Mouse (Mus musculus): ENCODE data around the gene Chd5. TPM values are rescaled to one million over a fixed set of nuclear protein-coding genes. Genes with fewer than 3 reads are reported as not detected.
A peak's percentile ranks its signal among the peaks of the same experiment; 100 is the strongest.

Chd5 gene
- total and polyA plus RNA-seq, 2 experiments from 2014 or later: 0.03 to 0.11 TPM

- H3K4me3 ChIP-seq (ENCODE audit: low read depth, low read length): peak within 1 kb of the TSS; percentile 53
- ATAC-seq (ENCODE audit: insufficient read depth, low read depth) (peak; percentile 81), DNase-seq (ENCODE audit: low spot score) (peak; percentile 79)
- no peaks in the 10 kb centered on the region for H3K36me3 ChIP-seq (replicated peaks; ENCODE audit: control insufficient read depth, insufficient read depth, low read length)
- H3K27ac ChIP-seq (ENCODE audit: low read depth): peak within 1 kb of the TSS; percentile 99
- peaks cover 19% of the 10 kb centered on the region for H3K27me3 ChIP-seq (ENCODE audit: control insufficient read depth, insufficient read depth, low read length)
- WGBS: 2% methylated on average over 26 of the region's 26 CpGs
- H3K4me2 ChIP-seq (ENCODE audit: low read depth, low read length): peak within 1 kb of the TSS; percentile 76
- H3K9ac ChIP-seq (replicated peaks; ENCODE audit: low read depth, low read length): peak within 1 kb of the TSS; percentile 58
- H3K9me3 ChIP-seq (replicated peaks; ENCODE audit: control insufficient read depth, low read length): no peaks in the 10 kb centered on the region
- peaks cover 19% of the 10 kb centered on the region; the same call in 1 of the 2 replicates for H3K4me1 ChIP-seq (ENCODE audit: control insufficient read depth, insufficient read depth)
- peak; percentile 53 for TF ChIP-seq CTCF (IDR thresholded peaks at IDR 0.05; ENCODE audit: low read depth)
- no peak for TF ChIP-seq EP300 (IDR thresholded peaks at IDR 0.05; ENCODE audit: low read depth)
Measured at GRCm38 (mm10) chr4:152318517-152319234, 19.8 kb upstream of the Chd5 start, which contains the start of gene Rnf207. Rnf207 (minus strand) TSS chr4:152318993.

- Histone ChIP-seq H3K4me3 (ENCODE audit: low read depth, low read length) (no peak overlapping the region), H3K4me2 (ENCODE audit: low read depth, low read length) (no peak overlapping the region), H3K27ac (ENCODE audit: low read depth) (no peak overlapping the region), H3K4me1 (ENCODE audit: control insufficient read depth, insufficient read depth) (peaks cover 5% of the 10 kb centered on the region), H3K36me3 (replicated peaks; ENCODE audit: control insufficient read depth, insufficient read depth, low read length) (no peaks in the 10 kb centered on the region), H3K27me3 (ENCODE audit: control insufficient read depth, insufficient read depth, low read length) (no peaks in the 10 kb centered on the region), H3K9ac (replicated peaks; ENCODE audit: low read depth, low read length) (no peak overlapping the region; the same call in 1 of the 2 replicates), H3K9me3 (replicated peaks; ENCODE audit: control insufficient read depth, low read length) (no peaks in the 10 kb centered on the region)
- DNase-seq (ENCODE audit: low spot score) (no peak), ATAC-seq (ENCODE audit: insufficient read depth, low read depth) (no peak)
- TF ChIP-seq EP300 (IDR thresholded peaks at IDR 0.05; ENCODE audit: low read depth): no peak
- TF ChIP-seq CTCF (IDR thresholded peaks at IDR 0.05; ENCODE audit: low read depth): no peak
- 62% methylated on average over 5 of the region's 5 CpGs for WGBS
Measured at GRCm38 (mm10) chr4:152321464-152321863, 17.0 kb upstream of the Chd5 start.

DNA sequence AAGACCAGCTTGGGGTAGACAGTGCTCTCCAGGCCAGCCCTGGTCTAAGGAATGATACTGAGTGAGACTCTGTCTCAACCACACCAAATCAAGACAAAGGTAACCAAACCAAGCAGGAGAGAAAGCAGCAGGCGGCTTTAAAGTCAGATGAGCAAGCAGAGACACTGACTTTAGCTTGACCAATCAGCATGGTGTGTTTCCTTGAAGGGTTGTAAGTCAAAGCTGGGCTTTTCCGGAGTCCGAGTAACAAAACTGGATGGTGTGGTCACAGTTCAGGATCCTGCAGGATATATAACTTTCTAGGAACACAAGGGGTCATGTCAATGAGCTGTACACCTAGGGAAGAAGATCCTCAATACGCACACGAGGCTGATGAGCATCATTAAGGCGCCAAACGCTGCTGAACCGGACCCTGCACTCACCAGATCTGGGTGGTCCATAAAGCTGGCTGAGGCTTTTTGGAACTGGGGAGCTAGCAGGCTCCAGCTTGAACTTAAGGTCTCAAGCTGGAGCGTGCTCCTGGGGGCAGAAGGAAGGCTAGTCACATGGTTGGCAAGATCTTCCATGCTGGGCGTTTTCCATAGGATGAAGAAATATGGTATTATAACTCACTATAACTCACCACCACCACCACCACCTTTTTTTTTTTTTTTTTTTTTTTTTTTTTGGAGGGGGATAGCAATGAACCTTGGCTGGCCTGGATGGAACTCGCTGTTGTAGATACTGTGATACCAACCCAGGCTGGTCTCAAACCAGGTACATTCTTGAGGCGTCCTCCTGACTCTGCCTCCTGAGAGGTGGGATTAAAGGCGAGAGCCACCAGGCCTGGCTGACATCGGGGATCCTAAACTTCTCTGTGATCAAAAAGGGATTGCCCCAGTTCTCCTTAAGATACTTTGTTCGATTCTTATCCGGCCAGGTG lies 13.5 kb upstream of the Chd5 start:
- peak overlapping the region; percentile 96 for H3K4me3 ChIP-seq (ENCODE audit: low read depth, low read length)
- 0 out of 2 replicates have a peak overlapping the region, but pooled peaks have one; percentile 11 for H3K27ac ChIP-seq (ENCODE audit: low read depth)
- 49% methylated on average over 16 of the region's 16 CpGs for WGBS

DNA sequence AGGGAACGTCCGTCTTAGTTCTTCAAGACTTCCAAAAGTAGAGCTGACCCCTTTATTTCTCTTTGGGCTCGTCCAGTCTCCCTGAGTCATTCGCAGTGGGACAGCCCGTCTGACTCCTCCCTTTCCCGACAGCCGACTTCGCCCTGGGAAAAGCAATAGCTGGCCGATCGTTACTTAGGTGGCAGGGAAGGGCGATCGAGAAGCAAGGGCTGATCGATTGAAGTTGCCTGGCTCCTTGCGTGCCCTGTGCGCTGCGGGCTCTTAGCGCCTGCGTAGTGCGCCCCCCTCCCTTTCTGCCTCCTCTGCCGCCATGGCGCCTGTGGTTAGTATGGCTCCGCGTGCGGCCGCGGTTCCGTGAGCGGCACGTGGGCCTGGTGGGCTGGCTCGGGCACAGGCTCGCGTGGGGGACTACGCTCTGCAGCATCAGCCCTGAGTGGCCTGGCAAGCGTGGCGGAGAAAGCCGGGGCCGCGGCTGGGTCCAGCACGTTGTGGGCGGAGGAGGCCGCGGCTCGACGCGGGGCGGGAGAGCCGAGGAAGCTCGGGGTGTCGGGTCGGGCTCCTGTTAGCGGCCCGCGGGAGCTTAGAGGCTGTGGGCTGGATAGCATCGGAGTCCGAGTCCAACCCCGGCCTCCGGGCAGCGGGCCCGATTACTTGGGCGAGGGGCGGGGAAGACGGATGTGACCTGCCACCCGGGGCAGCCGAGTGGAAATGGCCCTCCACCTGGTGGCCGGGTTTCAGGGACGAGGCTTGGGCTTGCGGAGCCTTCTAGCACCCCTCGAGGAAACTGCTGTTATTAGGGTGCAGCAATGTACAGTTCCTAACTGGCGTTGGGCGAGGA lies 12.7 kb upstream of the Chd5 start, which contains the start of gene Rpl22:
Rpl22 (plus strand) TSS at position 169 of the 838 bp plus-strand sequence.
- peak; percentile 67; the same call in 1 of the 2 replicates for TF ChIP-seq EP300 (IDR thresholded peaks at IDR 0.05; ENCODE audit: low read depth)
- peak; percentile 39 for TF ChIP-seq CTCF (IDR thresholded peaks at IDR 0.05; ENCODE audit: low read depth)
- H3K4me2 ChIP-seq (ENCODE audit: low read depth, low read length): peak within 1 kb of the TSS; percentile 87
- H3K9me3 ChIP-seq (replicated peaks; ENCODE audit: control insufficient read depth, low read length): no peaks in the 10 kb centered on the region
- under 1% methylated on average over 68 of the region's 70 CpGs for WGBS
- peak within 1 kb of the TSS; percentile 96 for H3K4me3 ChIP-seq (ENCODE audit: low read depth, low read length)
- H3K4me1 ChIP-seq (ENCODE audit: control insufficient read depth, insufficient read depth): peaks cover 12% of the 10 kb centered on the region
- H3K36me3 ChIP-seq (replicated peaks; ENCODE audit: control insufficient read depth, insufficient read depth, low read length): peaks cover 23% of the 10 kb centered on the region
- H3K27me3 ChIP-seq (ENCODE audit: control insufficient read depth, insufficient read depth, low read length): no peaks in the 10 kb centered on the region
- H3K9ac ChIP-seq (replicated peaks; ENCODE audit: low read depth, low read length): peak within 1 kb of the TSS; percentile 92
- DNase-seq (ENCODE audit: low spot score): peak; percentile 99
- H3K27ac ChIP-seq (ENCODE audit: low read depth): peak within 1 kb of the TSS; percentile 50
- ATAC-seq (ENCODE audit: insufficient read depth, low read depth): peak; percentile 97

More for the DNA sequence above, 13.5 kb upstream of the Chd5 start:
- Histone ChIP-seq H3K36me3 (replicated peaks; ENCODE audit: control insufficient read depth, insufficient read depth, low read length) (peaks cover 14% of the 10 kb centered on the region), H3K4me1 (ENCODE audit: control insufficient read depth, insufficient read depth) (peaks cover 12% of the 10 kb centered on the region), H3K9me3 (replicated peaks; ENCODE audit: control insufficient read depth, low read length) (no peaks in the 10 kb centered on the region), H3K9ac (replicated peaks; ENCODE audit: low read depth, low read length) (no peak overlapping the region), H3K27me3 (ENCODE audit: control insufficient read depth, insufficient read depth, low read length) (no peaks in the 10 kb centered on the region), H3K4me2 (ENCODE audit: low read depth, low read length) (peak overlapping the region; percentile 87)
- ATAC-seq (ENCODE audit: insufficient read depth, low read depth) (peak; percentile 17; the same call in 1 of the 2 replicates), DNase-seq (ENCODE audit: low spot score) (no peak)
- TF ChIP-seq EP300 (IDR thresholded peaks at IDR 0.05; ENCODE audit: low read depth) (no peak), CTCF (IDR thresholded peaks at IDR 0.05; ENCODE audit: low read depth) (no peak)

Data from heart, postnatal 0 days (tissue).